Mouse (Mus musculus): Measurements from ENCODE around the gene Trmt112. TPM values are rescaled to one million over a fixed set of nuclear protein-coding genes. Genes with fewer than 3 reads are reported as not detected.
"Not testable (repeated sequence)": the region's sequence is repeated elsewhere in the genome, so short reads cannot be mapped to it uniquely, and the experiment has no call there.

The Trmt112 gene
- polyA plus RNA-seq, 1 experiment from 2014 or later, result 115 TPM

DNA sequence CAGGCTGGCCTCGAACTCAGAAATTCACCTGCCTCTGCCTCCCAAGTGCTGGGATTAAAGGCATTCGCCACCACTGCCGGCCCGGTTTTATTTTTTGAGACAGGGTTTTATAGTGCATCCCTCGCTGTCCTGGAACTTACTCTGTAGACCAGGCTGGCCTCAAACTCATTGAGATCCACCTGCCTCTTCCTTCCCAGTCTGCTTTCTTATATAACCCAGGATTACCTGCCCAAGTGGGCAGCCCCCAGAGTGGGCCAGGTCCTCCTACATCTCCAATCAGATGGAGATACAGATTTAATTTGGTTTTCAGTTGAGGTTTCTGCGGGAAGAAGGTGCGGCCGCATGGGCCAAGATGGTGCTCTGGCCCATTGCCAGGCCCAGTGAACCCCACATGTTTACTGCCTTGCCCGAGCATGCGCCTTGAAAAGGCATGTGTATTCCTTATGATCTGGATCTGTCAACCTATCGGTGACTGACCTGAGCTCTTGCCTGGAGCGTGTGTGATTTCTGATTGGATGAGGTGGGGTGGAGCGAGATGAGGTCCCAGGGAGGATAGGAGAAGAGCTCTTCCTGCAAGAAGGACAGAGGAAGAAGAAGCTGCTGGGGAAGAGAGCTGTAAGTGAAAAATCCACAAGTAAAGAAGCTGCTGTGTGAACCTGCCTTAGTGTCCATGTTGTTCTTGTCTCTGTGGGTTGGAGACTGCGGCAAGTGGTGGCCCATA is 15.6 kb upstream of the Trmt112 start:
- Histone ChIP-seq H3K36me3 (no peaks in the 10 kb centered on the region), H3K27ac (no peak overlapping the region), H3K4me2 (no peak overlapping the region), H3K9ac (no peak overlapping the region), H3K4me1 (no peaks in the 10 kb centered on the region), H3K27me3 (replicated peaks) (no peaks in the 10 kb centered on the region), H3K4me3 (no peak overlapping the region), H3K9me3 (replicated peaks) (no peaks in the 10 kb centered on the region)
- ATAC-seq, result no peak
- WGBS (ENCODE audit: insufficient replicate concordance), result 84% methylated on average over 14 of the region's 14 CpGs

GRCm38 (mm10) chr19:6895608-6896305 is 13.7 kb upstream of the Trmt112 start:
- 63% methylated on average over 18 of the region's 18 CpGs for WGBS (ENCODE audit: insufficient replicate concordance)
- H3K4me1 ChIP-seq; H3K27me3 ChIP-seq (replicated peaks); H3K9ac ChIP-seq; H3K4me3 ChIP-seq; H3K9me3 ChIP-seq (replicated peaks); H3K36me3 ChIP-seq; ATAC-seq; H3K27ac ChIP-seq: not testable (repeated sequence)
- H3K4me2 ChIP-seq, result peak overlapping the region; percentile 12; the same call in 1 of the 2 replicates

DNA sequence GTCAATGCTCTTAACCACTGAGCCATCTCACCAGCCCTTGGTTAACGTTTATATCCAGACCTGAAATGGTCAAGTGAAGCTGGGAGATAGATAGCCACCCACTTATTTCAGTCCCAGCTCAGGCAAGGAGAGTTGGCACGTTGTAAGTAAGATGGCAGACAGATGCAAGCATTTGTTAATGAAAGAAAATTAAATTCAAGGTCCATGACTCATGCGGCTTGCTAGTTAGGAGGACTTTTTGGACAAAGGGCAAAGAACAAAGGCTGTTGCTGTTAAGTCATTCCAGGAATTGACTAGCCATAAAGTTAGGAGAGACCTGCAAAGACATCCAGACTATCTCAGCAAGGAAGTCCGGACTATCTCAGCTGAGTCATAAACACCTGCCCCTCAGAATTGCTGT is 9.9 kb upstream of the Trmt112 start:
- ATAC-seq, result no peak
- Histone ChIP-seq H3K27me3 (replicated peaks) (no peaks in the 10 kb centered on the region), H3K4me1 (no peaks in the 10 kb centered on the region), H3K27ac (no peak overlapping the region), H3K9ac (no peak overlapping the region), H3K4me2 (no peak overlapping the region), H3K36me3 (no peaks in the 10 kb centered on the region), H3K4me3 (no peak overlapping the region), H3K9me3 (replicated peaks) (peaks cover 5% of the 10 kb centered on the region; the same call in 1 of the 2 replicates)
- 71% methylated on average over 4 of the region's 4 CpGs for WGBS (ENCODE audit: insufficient replicate concordance)

DNA sequence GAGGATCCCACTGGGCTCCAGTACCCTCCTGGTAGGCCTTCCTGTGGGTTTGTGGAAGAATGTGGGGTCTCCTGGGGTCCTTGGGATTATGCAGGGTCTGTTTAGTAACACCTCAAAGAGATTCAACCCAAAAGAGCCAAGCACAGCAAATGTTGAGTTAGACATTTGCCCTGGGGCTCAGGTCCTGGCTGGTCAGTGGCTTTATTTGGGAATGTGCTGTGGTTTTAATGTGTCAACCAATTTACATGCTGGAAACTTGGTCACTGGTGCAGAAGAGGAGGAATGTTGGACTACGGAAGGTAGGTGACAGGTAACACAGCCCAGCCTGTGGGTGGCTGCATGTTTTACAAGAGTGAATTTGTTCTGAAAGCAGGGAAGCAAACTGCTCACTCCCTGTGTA is 6.5 kb upstream of the Trmt112 start:
- 85% methylated on average over 1 of the region's 1 CpGs for WGBS (ENCODE audit: insufficient replicate concordance)

GRCm38 (mm10) chr19:6904846-6905245 is 4.7 kb upstream of the Trmt112 start:
- ATAC-seq, result no peak
- Histone ChIP-seq H3K4me3 (no peak overlapping the region), H3K9ac (no peak overlapping the region), H3K4me1 (peaks cover 19% of the 10 kb centered on the region), H3K9me3 (replicated peaks) (peaks cover 5% of the 10 kb centered on the region; the same call in 1 of the 2 replicates), H3K27me3 (replicated peaks) (no peaks in the 10 kb centered on the region), H3K4me2 (no peak overlapping the region), H3K36me3 (peaks cover 21% of the 10 kb centered on the region), H3K27ac (no peak overlapping the region)
- 72% methylated on average over 2 of the region's 2 CpGs for WGBS (ENCODE audit: insufficient replicate concordance)

More for the DNA sequence above, 6.5 kb upstream of the Trmt112 start:
- H3K9me3 ChIP-seq (replicated peaks), result peaks cover 5% of the 10 kb centered on the region; the same call in 1 of the 2 replicates
- no peak overlapping the region for H3K9ac ChIP-seq
- ATAC-seq, result no peak
- peaks cover 21% of the 10 kb centered on the region for H3K36me3 ChIP-seq
- peaks cover 8% of the 10 kb centered on the region for H3K4me1 ChIP-seq
- H3K27ac ChIP-seq, result no peak overlapping the region
- H3K4me2 ChIP-seq, result no peak overlapping the region
- H3K27me3 ChIP-seq (replicated peaks), result no peaks in the 10 kb centered on the region
- no peak overlapping the region for H3K4me3 ChIP-seq

GRCm38 (mm10) chr19:6905498-6906159 is 3.9 kb upstream of the Trmt112 start:
- no peaks in the 10 kb centered on the region for H3K9me3 ChIP-seq (replicated peaks)
- 79% methylated on average over 11 of the region's 11 CpGs for WGBS (ENCODE audit: insufficient replicate concordance)
- H3K4me2 ChIP-seq, result no peak overlapping the region
- peaks cover 21% of the 10 kb centered on the region for H3K36me3 ChIP-seq
- H3K9ac ChIP-seq, result no peak overlapping the region
- H3K27ac ChIP-seq, result no peak overlapping the region
- no peaks in the 10 kb centered on the region for H3K27me3 ChIP-seq (replicated peaks)
- H3K4me1 ChIP-seq, result peaks cover 19% of the 10 kb centered on the region
- no peak for ATAC-seq
- H3K4me3 ChIP-seq, result no peak overlapping the region

GRCm38 (mm10) chr19:6906199-6906598 is 3.3 kb upstream of the Trmt112 start:
- Histone ChIP-seq H3K4me2 (no peak overlapping the region), H3K4me3 (no peak overlapping the region), H3K27ac (no peak overlapping the region), H3K9ac (no peak overlapping the region), H3K27me3 (replicated peaks) (no peaks in the 10 kb centered on the region), H3K9me3 (replicated peaks) (no peaks in the 10 kb centered on the region), H3K36me3 (peaks cover 24% of the 10 kb centered on the region), H3K4me1 (peaks cover 24% of the 10 kb centered on the region)
- ATAC-seq, result no peak
- 75% methylated on average over 3 of the region's 3 CpGs for WGBS (ENCODE audit: insufficient replicate concordance)

GRCm38 (mm10) chr19:6907094-6907493 is 2.4 kb upstream of the Trmt112 start:
- H3K9me3 ChIP-seq (replicated peaks), result no peaks in the 10 kb centered on the region
- no peak overlapping the region for H3K4me3 ChIP-seq
- WGBS (ENCODE audit: insufficient replicate concordance), result 79% methylated on average over 8 of the region's 8 CpGs
- no peak overlapping the region for H3K9ac ChIP-seq
- peaks cover 33% of the 10 kb centered on the region for H3K36me3 ChIP-seq
- no peak for ATAC-seq
- no peak overlapping the region for H3K27ac ChIP-seq
- no peaks in the 10 kb centered on the region for H3K27me3 ChIP-seq (replicated peaks)
- peaks cover 33% of the 10 kb centered on the region for H3K4me1 ChIP-seq
- H3K4me2 ChIP-seq, result no peak overlapping the region

GRCm38 (mm10) chr19:6907811-6908540 is 1.5 kb upstream of the Trmt112 start:
- Histone ChIP-seq H3K4me2 (peak overlapping the region; percentile 90), H3K27me3 (replicated peaks) (no peaks in the 10 kb centered on the region), H3K4me1 (peaks cover 37% of the 10 kb centered on the region), H3K9me3 (replicated peaks) (no peaks in the 10 kb centered on the region), H3K4me3 (peak overlapping the region; percentile 78), H3K27ac (peak overlapping the region; percentile 9; the same call in 1 of the 2 replicates), H3K36me3 (peaks cover 42% of the 10 kb centered on the region), H3K9ac (peak overlapping the region; percentile 82)
- whole genome bisulfite sequencing (ENCODE audit: insufficient replicate concordance), result 76% methylated on average over 7 of the region's 7 CpGs
- ATAC-seq, result no peak

DNA sequence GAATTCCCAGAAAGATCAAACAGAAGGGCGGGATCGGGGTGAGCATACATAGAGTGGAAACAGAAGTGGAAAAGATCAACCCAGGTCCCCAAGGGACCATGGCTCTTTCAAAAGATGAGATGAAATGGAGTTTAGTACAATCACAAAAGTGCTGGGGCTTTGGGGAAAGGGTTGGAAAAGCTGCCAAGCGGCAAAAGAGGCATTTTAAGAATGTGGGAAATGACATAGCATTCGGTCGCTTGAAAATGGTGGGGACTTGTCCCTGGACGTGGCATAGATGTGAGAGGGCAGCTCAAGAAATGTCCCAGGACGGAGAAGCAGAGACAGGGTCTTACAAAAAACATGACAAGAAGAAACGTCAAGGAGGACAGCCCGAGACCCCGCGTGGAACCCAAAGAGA is 477 bp upstream of the Trmt112 start:
- no peaks in the 10 kb centered on the region for H3K9me3 ChIP-seq (replicated peaks)
- H3K27ac ChIP-seq, result peak overlapping the region; percentile 98
- peak overlapping the region; percentile 78 for H3K4me3 ChIP-seq
- WGBS (ENCODE audit: insufficient replicate concordance), result 5% methylated on average over 11 of the region's 11 CpGs
- H3K27me3 ChIP-seq (replicated peaks), result no peaks in the 10 kb centered on the region
- peaks cover 53% of the 10 kb centered on the region for H3K36me3 ChIP-seq
- ATAC-seq, result no peak
- H3K4me1 ChIP-seq, result peaks cover 39% of the 10 kb centered on the region
- peak overlapping the region; percentile 82 for H3K9ac ChIP-seq
- peak overlapping the region; percentile 90 for H3K4me2 ChIP-seq

- Histone ChIP-seq H3K4me1 (peaks cover 46% of the 10 kb centered on the region), H3K4me2 (peak overlapping the region; percentile 90), H3K36me3 (peaks cover 57% of the 10 kb centered on the region), H3K4me3 (peak overlapping the region; percentile 78), H3K27ac (peak overlapping the region; percentile 98), H3K9ac (peak overlapping the region; percentile 82)
- WGBS (ENCODE audit: insufficient replicate concordance), result under 1% methylated on average over 30 of the region's 30 CpGs
- ATAC-seq, result peak; percentile 43
- not testable (repeated sequence) for H3K27me3 ChIP-seq (replicated peaks); H3K9me3 ChIP-seq (replicated peaks)
Observed at GRCm38 (mm10) chr19:6910306-6910705, 808 bp downstream of the Trmt112 start.
